Mouse (Mus musculus): ENCODE measurements around the gene Map10. TPM values are rescaled to one million over a fixed set of nuclear protein-coding genes. Genes with fewer than 3 reads are reported as not detected.

Gene Map10
- polyA plus RNA-seq (2012; rRNA removed), result 4.2 and 4.4 TPM in 2 replicates

DNA sequence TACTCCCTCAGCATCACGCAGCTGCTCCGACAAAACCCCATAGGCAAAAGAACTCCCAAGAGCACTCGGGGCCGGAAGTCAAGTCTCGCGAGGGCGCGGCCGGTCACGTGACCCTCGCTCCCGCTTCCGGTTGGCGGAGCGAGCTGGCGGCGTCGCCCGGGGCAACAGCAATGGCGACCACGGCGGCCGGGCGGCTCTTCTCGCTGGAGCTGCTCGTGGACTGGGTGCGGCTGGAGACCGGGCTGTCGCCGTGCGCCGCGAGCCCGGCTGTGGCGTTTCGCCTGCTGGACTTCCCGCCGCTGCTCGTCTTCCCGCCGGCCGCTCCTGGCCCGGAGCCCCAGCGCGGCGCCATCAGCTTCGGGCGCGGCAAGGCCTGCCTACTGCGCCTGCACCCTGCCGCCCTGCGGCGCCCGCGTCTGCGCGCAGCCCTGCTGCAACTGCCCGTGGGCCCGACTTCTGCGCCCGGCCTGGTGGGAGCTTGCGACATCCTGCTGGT lies at the start of gene Map10:
TSS of gene Map10 (plus strand) at position 119 of the 496 bp plus-strand sequence.

Other genes starting within 250 kb of the Map10 start
- gene Sipa1l2, start 100.0 kb upstream of the Map10 start, polyA plus RNA-seq (2012; rRNA removed), result 37.7 and 42.5 TPM in 2 replicates
- 29.5 and 30.1 TPM in 2 replicates for gene Ntpcr, start 60.1 kb downstream of the Map10 start, polyA plus RNA-seq (2012; rRNA removed)
- gene Pcnx2, start 228.5 kb downstream of the Map10 start, polyA plus RNA-seq (2012; rRNA removed), result 9.5 and 9.8 TPM in 2 replicates
- 0.49 and 0.68 TPM in 2 replicates for gene Map3k21, start 240.6 kb downstream of the Map10 start, polyA plus RNA-seq (2012; rRNA removed)